Mouse (Mus musculus): Measurements from ENCODE around the gene 4930556J24Rik. TPM values are rescaled to one million over a fixed set of nuclear protein-coding genes. Genes with fewer than 3 reads are reported as not detected.
"Not testable (repeated sequence)": the region's sequence is repeated elsewhere in the genome, so short reads cannot be mapped to it uniquely, and the experiment has no call there.

The 4930556J24Rik gene
- polyA plus RNA-seq, 1 experiment from 2014 or later, result 0.12 TPM

- peaks cover 7% of the 10 kb centered on the region for H3K4me1 ChIP-seq (ENCODE audit: control insufficient read depth, low read depth, low read length)
- peak within 1 kb of the TSS; percentile 70 for H3K4me2 ChIP-seq (ENCODE audit: low read depth, low read length)
- H3K36me3 ChIP-seq (ENCODE audit: control insufficient read depth, insufficient read depth), result peaks cover 4% of the 10 kb centered on the region; the same call in 1 of the 2 replicates
- H3K27ac ChIP-seq (ENCODE audit: low read length), result peak within 1 kb of the TSS; percentile 56
- ATAC-seq (ENCODE audit: low read depth), result peak; percentile 91
- peak within 1 kb of the TSS; percentile 69 for H3K9ac ChIP-seq (ENCODE audit: low read depth, low read length)
- H3K27me3 ChIP-seq (ENCODE audit: control insufficient read depth, insufficient read depth, low read depth, low read length), result no peaks in the 10 kb centered on the region
- peak within 1 kb of the TSS; percentile 80 for H3K4me3 ChIP-seq (ENCODE audit: low read depth, low read length)
- no peaks in the 10 kb centered on the region for H3K9me3 ChIP-seq (replicated peaks; ENCODE audit: control insufficient read depth, low read length)
- WGBS (ENCODE audit: insufficient replicate concordance), result under 1% methylated on average over 31 of the region's 31 CpGs
These were observed 12.8 kb downstream of the 4930556J24Rik start, which contains the start of gene Pes1 for GRCm38 (mm10) chr11:3963610-3964415. Gene Pes1 (plus strand): TSS chr11:3963975.

GRCm38 (mm10) chr11:3963155-3963554 lies 13.4 kb downstream of the 4930556J24Rik start:
- Histone ChIP-seq H3K4me2 (ENCODE audit: low read depth, low read length) (peak overlapping the region; percentile 70), H3K4me3 (ENCODE audit: low read depth, low read length) (peak overlapping the region; percentile 80), H3K9ac (ENCODE audit: low read depth, low read length) (peak overlapping the region; percentile 44; the same call in 1 of the 2 replicates), H3K9me3 (replicated peaks; ENCODE audit: control insufficient read depth, low read length) (no peaks in the 10 kb centered on the region), H3K36me3 (ENCODE audit: control insufficient read depth, insufficient read depth) (0 out of 2 replicates have a peak, but pooled peaks cover under 1% of the 10 kb centered on the region), H3K27ac (ENCODE audit: low read length) (0 out of 2 replicates have a peak overlapping the region, but pooled peaks have one; percentile 5), H3K27me3 (ENCODE audit: control insufficient read depth, insufficient read depth, low read depth, low read length) (no peaks in the 10 kb centered on the region), H3K4me1 (ENCODE audit: control insufficient read depth, low read depth, low read length) (peaks cover 7% of the 10 kb centered on the region)
- 0 out of 2 replicates have a peak, but pooled peaks have one; percentile 2 for ATAC-seq (ENCODE audit: low read depth)
- 68% methylated on average over 10 of the region's 10 CpGs for WGBS (ENCODE audit: insufficient replicate concordance)

DNA sequence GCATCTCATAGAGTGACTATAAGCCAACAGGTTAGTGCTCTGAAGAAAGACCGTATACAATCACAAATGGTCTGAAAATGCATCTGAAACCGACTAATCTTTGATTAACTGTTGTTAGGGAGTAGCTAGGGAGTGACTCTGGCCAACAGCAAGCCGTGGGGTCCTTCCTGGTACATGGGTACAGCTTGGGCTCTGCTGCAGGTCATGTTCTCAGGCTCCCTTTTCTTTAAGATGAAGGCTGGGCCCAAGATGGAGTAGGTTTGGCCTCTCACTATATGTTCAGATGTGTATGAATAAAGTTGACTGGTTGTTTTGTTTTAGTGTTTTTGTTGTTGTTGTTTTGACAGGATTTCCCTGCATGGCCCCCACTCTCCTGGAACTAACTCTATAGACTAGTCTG lies 14.8 kb downstream of the 4930556J24Rik start:
- 66% methylated on average over 3 of the region's 3 CpGs for WGBS (ENCODE audit: insufficient replicate concordance)
- no peak for ATAC-seq (ENCODE audit: low read depth)
- H3K36me3 ChIP-seq (ENCODE audit: control insufficient read depth, insufficient read depth), result no peaks in the 10 kb centered on the region
- no peaks in the 10 kb centered on the region for H3K27me3 ChIP-seq (ENCODE audit: control insufficient read depth, insufficient read depth, low read depth, low read length)
- H3K4me1 ChIP-seq (ENCODE audit: control insufficient read depth, low read depth, low read length), result peaks cover 7% of the 10 kb centered on the region
- no peak overlapping the region for H3K9ac ChIP-seq (ENCODE audit: low read depth, low read length)
- H3K4me2 ChIP-seq (ENCODE audit: low read depth, low read length), result no peak overlapping the region
- H3K27ac ChIP-seq (ENCODE audit: low read length), result no peak overlapping the region
- no peak overlapping the region for H3K4me3 ChIP-seq (ENCODE audit: low read depth, low read length)
- no peaks in the 10 kb centered on the region for H3K9me3 ChIP-seq (replicated peaks; ENCODE audit: control insufficient read depth, low read length)

DNA sequence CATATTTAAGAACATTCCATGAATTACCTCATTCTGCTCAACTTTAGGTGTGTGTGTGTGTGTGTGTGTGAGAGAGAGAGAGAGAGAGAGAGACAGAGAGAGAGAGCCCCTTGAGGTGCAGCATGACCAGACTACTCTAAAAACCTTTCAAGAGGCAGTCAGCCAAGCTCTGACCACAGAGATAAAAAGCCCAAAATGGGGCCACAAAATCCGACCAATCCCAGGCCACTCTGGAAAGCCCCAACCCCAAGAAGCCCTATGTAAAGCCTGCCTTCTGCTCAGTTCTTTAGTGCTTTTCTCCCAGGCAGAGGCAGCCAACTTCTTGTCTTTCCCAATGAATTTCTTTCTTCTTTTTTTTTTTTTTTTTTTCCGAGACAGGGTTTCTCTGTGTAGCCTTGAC lies 15.7 kb downstream of the 4930556J24Rik start:
- H3K27ac ChIP-seq (ENCODE audit: low read length), result no peak overlapping the region
- no peak overlapping the region for H3K9ac ChIP-seq (ENCODE audit: low read depth, low read length)
- H3K4me3 ChIP-seq (ENCODE audit: low read depth, low read length), result no peak overlapping the region
- WGBS (ENCODE audit: insufficient replicate concordance), result 21% methylated on average over 2 of the region's 2 CpGs
- no peaks in the 10 kb centered on the region for H3K36me3 ChIP-seq (ENCODE audit: control insufficient read depth, insufficient read depth)
- no peak for ATAC-seq (ENCODE audit: low read depth)
- H3K9me3 ChIP-seq (replicated peaks; ENCODE audit: control insufficient read depth, low read length), result no peaks in the 10 kb centered on the region
- H3K4me2 ChIP-seq (ENCODE audit: low read depth, low read length), result no peak overlapping the region
- H3K4me1 ChIP-seq (ENCODE audit: control insufficient read depth, low read depth, low read length), result peaks cover 7% of the 10 kb centered on the region
- no peaks in the 10 kb centered on the region for H3K27me3 ChIP-seq (ENCODE audit: control insufficient read depth, insufficient read depth, low read depth, low read length)

GRCm38 (mm10) chr11:3955371-3955770 lies 21.2 kb downstream of the 4930556J24Rik start:
- 55% methylated on average over 4 of the region's 4 CpGs for WGBS (ENCODE audit: insufficient replicate concordance)

DNA sequence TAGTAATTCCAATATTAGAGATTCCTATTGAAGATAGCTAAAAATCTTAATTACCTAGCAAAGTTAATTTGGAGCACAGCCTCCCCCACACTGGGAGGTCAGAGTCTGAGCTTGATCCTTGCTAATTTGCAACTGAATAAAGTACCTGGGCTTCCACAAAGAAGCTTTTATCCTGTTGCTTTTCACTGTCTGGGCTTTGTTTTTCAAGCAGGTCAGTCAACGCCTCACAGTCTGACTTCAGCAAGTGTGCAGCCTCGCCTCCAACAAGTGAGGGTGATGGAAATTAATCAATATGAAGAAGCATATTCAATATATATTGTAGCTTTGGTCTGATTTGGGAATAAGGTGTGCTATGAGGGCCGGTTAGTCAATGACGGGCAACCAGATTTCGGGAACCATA lies 21.7 kb downstream of the 4930556J24Rik start:
- not testable (repeated sequence) for H3K4me2 ChIP-seq (ENCODE audit: low read depth, low read length); H3K36me3 ChIP-seq (ENCODE audit: control insufficient read depth, insufficient read depth); H3K4me3 ChIP-seq (ENCODE audit: low read depth, low read length); ATAC-seq (ENCODE audit: low read depth); H3K27me3 ChIP-seq (ENCODE audit: control insufficient read depth, insufficient read depth, low read depth, low read length); H3K9ac ChIP-seq (ENCODE audit: low read depth, low read length); H3K27ac ChIP-seq (ENCODE audit: low read length); H3K4me1 ChIP-seq (ENCODE audit: control insufficient read depth, low read depth, low read length); H3K9me3 ChIP-seq (replicated peaks; ENCODE audit: control insufficient read depth, low read length)
- WGBS (ENCODE audit: insufficient replicate concordance), result 71% methylated on average over 5 of the region's 5 CpGs

More at GRCm38 (mm10) chr11:3955371-3955770, 21.2 kb downstream of the 4930556J24Rik start:
- H3K4me1 ChIP-seq (ENCODE audit: control insufficient read depth, low read depth, low read length); ATAC-seq (ENCODE audit: low read depth); H3K36me3 ChIP-seq (ENCODE audit: control insufficient read depth, insufficient read depth); H3K27ac ChIP-seq (ENCODE audit: low read length); H3K4me2 ChIP-seq (ENCODE audit: low read depth, low read length); H3K27me3 ChIP-seq (ENCODE audit: control insufficient read depth, insufficient read depth, low read depth, low read length); H3K9ac ChIP-seq (ENCODE audit: low read depth, low read length); H3K4me3 ChIP-seq (ENCODE audit: low read depth, low read length); H3K9me3 ChIP-seq (replicated peaks; ENCODE audit: control insufficient read depth, low read length): not testable (repeated sequence)

GRCm38 (mm10) chr11:3946386-3946785 lies 30.2 kb downstream of the 4930556J24Rik start:
- Histone ChIP-seq H3K27me3 (ENCODE audit: control insufficient read depth, insufficient read depth, low read depth, low read length) (peaks cover 5% of the 10 kb centered on the region; the same call in 1 of the 2 replicates), H3K4me2 (ENCODE audit: low read depth, low read length) (no peak overlapping the region), H3K4me3 (ENCODE audit: low read depth, low read length) (no peak overlapping the region), H3K4me1 (ENCODE audit: control insufficient read depth, low read depth, low read length) (no peaks in the 10 kb centered on the region), H3K27ac (ENCODE audit: low read length) (no peak overlapping the region), H3K9me3 (replicated peaks; ENCODE audit: control insufficient read depth, low read length) (no peaks in the 10 kb centered on the region), H3K36me3 (ENCODE audit: control insufficient read depth, insufficient read depth) (no peaks in the 10 kb centered on the region), H3K9ac (ENCODE audit: low read depth, low read length) (no peak overlapping the region)
- 17% methylated on average over 1 of the region's 1 CpGs for WGBS (ENCODE audit: insufficient replicate concordance)
- no peak for ATAC-seq (ENCODE audit: low read depth)

GRCm38 (mm10) chr11:3941371-3941770 lies 35.2 kb downstream of the 4930556J24Rik start:
- peaks cover 5% of the 10 kb centered on the region; the same call in 1 of the 2 replicates for H3K27me3 ChIP-seq (ENCODE audit: control insufficient read depth, insufficient read depth, low read depth, low read length)

DNA sequence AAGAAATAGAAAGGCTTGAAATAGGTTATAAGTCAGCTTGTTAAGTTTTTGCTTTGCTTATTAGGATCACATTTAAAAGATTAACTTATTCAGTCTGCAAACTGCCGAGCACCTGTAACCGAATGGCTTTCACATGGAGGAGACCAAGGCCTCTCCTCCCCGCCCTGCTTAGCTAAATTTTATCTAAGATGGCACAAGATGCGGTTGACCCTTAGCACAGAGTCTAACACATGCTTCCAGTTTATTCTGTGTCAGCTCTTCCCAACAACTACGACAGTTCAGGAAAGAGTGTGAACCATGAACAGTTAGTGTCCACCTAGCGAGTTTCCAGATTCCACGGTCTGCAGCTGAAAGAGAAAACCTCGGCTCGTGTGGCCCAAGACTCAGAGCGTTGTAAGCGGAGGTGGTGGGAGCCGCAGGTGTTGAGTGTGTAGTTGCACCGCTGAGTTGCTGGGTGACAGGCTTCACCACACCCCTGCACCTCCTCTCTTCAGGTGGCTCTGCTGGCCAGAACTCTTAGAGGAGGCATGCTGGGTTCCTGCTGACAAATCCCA lies 39.2 kb downstream of the 4930556J24Rik start:
- Histone ChIP-seq H3K4me3 (ENCODE audit: low read depth, low read length) (no peak overlapping the region), H3K4me2 (ENCODE audit: low read depth, low read length) (no peak overlapping the region), H3K9me3 (replicated peaks; ENCODE audit: control insufficient read depth, low read length) (no peaks in the 10 kb centered on the region), H3K4me1 (ENCODE audit: control insufficient read depth, low read depth, low read length) (no peaks in the 10 kb centered on the region), H3K27ac (ENCODE audit: low read length) (no peak overlapping the region), H3K36me3 (ENCODE audit: control insufficient read depth, insufficient read depth) (no peaks in the 10 kb centered on the region), H3K9ac (ENCODE audit: low read depth, low read length) (no peak overlapping the region), H3K27me3 (ENCODE audit: control insufficient read depth, insufficient read depth, low read depth, low read length) (no peaks in the 10 kb centered on the region)
- WGBS (ENCODE audit: insufficient replicate concordance), result 73% methylated on average over 13 of the region's 13 CpGs
- ATAC-seq (ENCODE audit: low read depth), result no peak

More at GRCm38 (mm10) chr11:3941371-3941770, 35.2 kb downstream of the 4930556J24Rik start:
- Histone ChIP-seq H3K9ac (ENCODE audit: low read depth, low read length) (no peak overlapping the region), H3K4me2 (ENCODE audit: low read depth, low read length) (no peak overlapping the region), H3K27ac (ENCODE audit: low read length) (no peak overlapping the region), H3K4me1 (ENCODE audit: control insufficient read depth, low read depth, low read length) (no peaks in the 10 kb centered on the region), H3K36me3 (ENCODE audit: control insufficient read depth, insufficient read depth) (no peaks in the 10 kb centered on the region), H3K4me3 (ENCODE audit: low read depth, low read length) (no peak overlapping the region), H3K9me3 (replicated peaks; ENCODE audit: control insufficient read depth, low read length) (no peaks in the 10 kb centered on the region)
- WGBS (ENCODE audit: insufficient replicate concordance), result 67% methylated on average over 7 of the region's 7 CpGs
- no peak for ATAC-seq (ENCODE audit: low read depth)
